Mouse (Mus musculus) midbrain, postnatal 0 days (tissue): Measurements from ENCODE around the gene Methig1. TPM values are rescaled to one million over a fixed set of nuclear protein-coding genes. Genes with fewer than 3 reads are reported as not detected.
"Not testable (repeated sequence)": the region's sequence is repeated elsewhere in the genome, so short reads cannot be mapped to it uniquely, and the experiment has no call there.

ENCODE experiments used
- ATAC-seq: fragments of 200-750 bp; cut with Nextera tagmentation; 2 replicates; pipeline ENCODE4 v1.8.0; 2017; ENCODE audit warnings: moderate number of reproducible peaks, mild to moderate bottlenecking, moderate TSS enrichment, moderate library complexity; ENCODE audit not compliant: low FRiP score
- DNase-seq: peaks from one replicate; pipeline ENCODE4 v3.0.0-alpha.2; 2015; ENCODE audit warnings: low spot score
- H3K27ac ChIP-seq: fragments of 300-500 bp; sonication (generic); 2 replicates; pipeline ENCODE4 v1.5.1; 2014; ENCODE audit warnings: low read depth, mild to moderate bottlenecking, low read length, mixed read lengths
- H3K27me3 ChIP-seq: fragments of 300-500 bp; sonication (generic); 2 replicates; pipeline ENCODE4 v1.6.1; 2014; ENCODE audit warnings: low read length, control low read depth, mixed read lengths; ENCODE audit not compliant: insufficient read depth
- H3K36me3 ChIP-seq: fragments of 300-500 bp; sonication (generic); 2 replicates; pipeline ENCODE4 v1.6.1; 2014; ENCODE audit warnings: low read length, control low read depth, mixed read lengths; ENCODE audit not compliant: insufficient read depth
- H3K4me1 ChIP-seq: fragments of 300-500 bp; sonication (generic); 2 replicates; pipeline ENCODE4 v1.6.1; 2014; ENCODE audit warnings: mild to moderate bottlenecking, control low read depth, antibody characterized with exemption, low read length, mixed read lengths; ENCODE audit not compliant: insufficient read depth
- H3K4me2 ChIP-seq: fragments of 300-500 bp; sonication (generic); 2 replicates; pipeline ENCODE4 v1.6.1; 2014; ENCODE audit warnings: low read depth, mild to moderate bottlenecking, low read length, mixed read lengths; ENCODE audit not compliant: poor library complexity, severe bottlenecking
- H3K4me3 ChIP-seq: fragments of 300-500 bp; sonication (generic); 2 replicates; pipeline ENCODE4 v1.5.1; 2014; ENCODE audit warnings: low read depth, mild to moderate bottlenecking, low read length, moderate library complexity
- H3K9ac ChIP-seq: fragments of 300-500 bp; sonication (generic); replicated peaks from 2 replicates; pipeline ENCODE4 v1.6.1; 2014; ENCODE audit warnings: mild to moderate bottlenecking, low read length, moderate library complexity, mixed read lengths; ENCODE audit not compliant: poor library complexity, severe bottlenecking
- H3K9me3 ChIP-seq: fragments of 300-500 bp; sonication (generic); 2 replicates; pipeline ENCODE4 v1.6.1; 2016; ENCODE audit warnings: low read length, control low read depth
- CTCF ChIP-seq: IDR thresholded peaks from 2 replicates; pipeline ENCODE4 v1.5.1; 2016; ENCODE audit warnings: antibody characterized with exemption, mild to moderate bottlenecking
- WGBS: fragments of 180-500 bp; shearing (Covaris S2); extraction: QIAGEN DNeasy Blood & Tissue Kit; methylation state at CpG from one replicate; pipeline ENCODE4 v1.1.7; 2014; 5-methylcytosine and 5-hydroxymethylcytosine counted together
- polyA plus RNA-seq: library from polyadenylated mRNA; unstranded; fragments of >200 nt; fragmentation: Nextera tagmentation; extraction: Ambion mirVana; gene quantifications from 2 replicates; pipeline ENCODE4 v1.2.1, GENCODE M21; 2015
- total RNA-seq: library from RNA; depleted of rRNA; stranded (reverse); fragments of >200 nt; gene quantifications from 2 replicates; pipeline ENCODE4 v1.2.3, GENCODE M21; 2014

The Methig1 gene
- total and polyA plus RNA-seq, 2 experiments from 2014 or later, result not detected

GRCm38 (mm10) chr15:100349496-100349895 lies 3.5 kb upstream of the Methig1 start:
- no peak for TF ChIP-seq CTCF
- DNase-seq (no peak), ATAC-seq (no peak)
- Histone ChIP-seq H3K4me1 (no peaks in the 10 kb centered on the region), H3K9me3 (no peaks in the 10 kb centered on the region), H3K36me3 (no peaks in the 10 kb centered on the region), H3K27ac (no peak overlapping the region), H3K4me3 (no peak overlapping the region), H3K9ac (no peak overlapping the region), H3K4me2 (no peak overlapping the region), H3K27me3 (no peaks in the 10 kb centered on the region)
- 46% methylated on average over 2 of the region's 2 CpGs for WGBS

- ATAC-seq, result no peak
- DNase-seq, result no peak
- H3K4me2 ChIP-seq, result no peak overlapping the region
- H3K4me1 ChIP-seq, result no peaks in the 10 kb centered on the region
- H3K36me3 ChIP-seq, result no peaks in the 10 kb centered on the region
- no peak overlapping the region for H3K9ac ChIP-seq
- 79% methylated on average over 6 of the region's 6 CpGs for WGBS
- H3K27me3 ChIP-seq, result no peaks in the 10 kb centered on the region
- H3K4me3 ChIP-seq, result no peak overlapping the region
- no peaks in the 10 kb centered on the region for H3K9me3 ChIP-seq
- H3K27ac ChIP-seq, result no peak overlapping the region
- no peak for TF ChIP-seq CTCF
These were observed 1.4 kb upstream of the Methig1 start for GRCm38 (mm10) chr15:100351501-100352060.

GRCm38 (mm10) chr15:100353399-100353798 lies 450 bp downstream of the Methig1 start:
- not testable (repeated sequence) for DNase-seq, ATAC-seq
- WGBS, result 87% methylated on average over 12 of the region's 22 CpGs

GRCm38 (mm10) chr15:100355876-100356275 lies 2.9 kb downstream of the Methig1 start:
- WGBS, result 91% methylated on average over 5 of the region's 5 CpGs
- ATAC-seq, result no peak

More at GRCm38 (mm10) chr15:100353399-100353798, 450 bp downstream of the Methig1 start:
- not testable (repeated sequence) for H3K9me3 ChIP-seq, H3K27me3 ChIP-seq, H3K4me3 ChIP-seq, H3K4me1 ChIP-seq, H3K36me3 ChIP-seq, H3K27ac ChIP-seq, H3K4me2 ChIP-seq, H3K9ac ChIP-seq

GRCm38 (mm10) chr15:100364242-100364641 lies 11.3 kb downstream of the Methig1 start, which contains the start of gene Higd1c:
TSS of gene Higd1c (plus strand) at chr15:100364542.
- H3K27ac ChIP-seq, result no peak within 1 kb of the TSS
- ATAC-seq (no peak), DNase-seq (no peak)
- H3K4me1 ChIP-seq, result no peaks in the 10 kb centered on the region
- H3K36me3 ChIP-seq, result no peaks in the 10 kb centered on the region
- 78% methylated on average over 7 of the region's 7 CpGs for WGBS
- no peaks in the 10 kb centered on the region for H3K27me3 ChIP-seq
- no peak within 1 kb of the TSS for H3K9ac ChIP-seq
- H3K4me3 ChIP-seq, result no peak within 1 kb of the TSS
- H3K4me2 ChIP-seq, result no peak within 1 kb of the TSS
- no peak for TF ChIP-seq CTCF
- H3K9me3 ChIP-seq, result no peaks in the 10 kb centered on the region

More at GRCm38 (mm10) chr15:100355876-100356275, 2.9 kb downstream of the Methig1 start:
- TF ChIP-seq CTCF, result no peak
- H3K36me3 ChIP-seq, result no peaks in the 10 kb centered on the region
- no peaks in the 10 kb centered on the region for H3K9me3 ChIP-seq
- no peaks in the 10 kb centered on the region for H3K27me3 ChIP-seq
- no peak overlapping the region for H3K4me3 ChIP-seq
- H3K27ac ChIP-seq, result no peak overlapping the region
- no peaks in the 10 kb centered on the region for H3K4me1 ChIP-seq
- no peak for DNase-seq
- H3K9ac ChIP-seq, result no peak overlapping the region
- H3K4me2 ChIP-seq, result no peak overlapping the region

- not testable (repeated sequence) for H3K9ac ChIP-seq, H3K27ac ChIP-seq, DNase-seq, H3K9me3 ChIP-seq, H3K36me3 ChIP-seq, H3K4me1 ChIP-seq, H3K4me3 ChIP-seq, H3K27me3 ChIP-seq, H3K4me2 ChIP-seq, ATAC-seq
- 53% methylated on average over 9 of the region's 9 CpGs for WGBS
These were observed 13.0 kb downstream of the Methig1 start for GRCm38 (mm10) chr15:100365967-100366366.
